Mouse (Mus musculus) spleen, adult 18-20 months (tissue): ENCODE data around the gene Olfr576.

ENCODE experiments used
- DNase-seq, 2 experiments: peaks; one replicate each; pipeline ENCODE4 v3.0.0; 2022; ENCODE audit warnings: mixed read lengths in 2 of 2

Olfr576 gene

GRCm38 (mm10) chr7:102962360-102962759 is at the start of gene Olfr576:
Gene Olfr576 (plus strand): TSS chr7:102962660.
- no peak for DNase-seq

GRCm38 (mm10) chr7:102915261-102915660 is 47.2 kb upstream of the Olfr576 start:
- no peak for DNase-seq

GRCm38 (mm10) chr7:102916405-102916804 is 46.1 kb upstream of the Olfr576 start:
- no peak for DNase-seq

DNA sequence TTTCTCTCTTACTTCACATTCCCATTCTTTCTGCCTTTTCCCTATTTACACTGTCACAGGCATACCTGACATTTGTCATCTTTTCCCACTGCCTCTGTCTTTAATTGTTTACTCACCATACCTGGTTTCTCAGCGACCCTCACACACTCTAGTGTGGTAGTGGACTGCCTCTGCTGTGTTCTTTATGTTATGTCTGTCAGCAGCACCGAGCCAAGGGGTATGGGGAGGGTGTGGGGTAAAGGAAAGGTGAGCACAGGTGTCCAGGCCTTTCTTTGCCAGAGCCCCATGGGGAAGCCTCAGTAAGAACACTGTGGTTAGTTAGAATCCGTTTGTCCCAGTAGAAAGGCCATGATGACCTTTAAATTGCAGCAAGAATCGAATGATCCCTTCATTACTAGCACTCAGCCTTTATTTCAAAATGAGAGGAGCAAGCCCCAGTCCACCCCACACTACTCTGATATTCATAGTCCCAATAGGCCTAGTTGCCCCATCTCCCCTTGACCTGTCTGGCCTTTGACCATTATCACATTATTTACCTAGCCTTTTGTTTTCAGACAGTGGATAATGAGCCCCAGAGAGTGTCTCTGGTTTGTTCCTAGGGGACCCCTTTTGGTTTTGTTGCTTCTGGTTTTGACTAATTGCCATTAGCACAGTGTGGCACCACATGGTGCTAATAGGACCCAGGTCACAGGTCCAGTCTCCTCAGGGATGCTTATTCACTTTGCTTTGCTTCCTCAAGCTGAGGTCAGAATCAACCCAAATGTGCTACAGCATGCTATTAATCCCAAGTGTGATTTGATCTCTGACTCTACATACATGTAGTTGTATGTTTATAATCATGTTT is 45.2 kb upstream of the Olfr576 start, which contains the start of gene Olfr571:
TSS of gene Olfr571 (minus strand) at position 505 of the 844 bp plus-strand sequence.
- no peak for DNase-seq

DNA sequence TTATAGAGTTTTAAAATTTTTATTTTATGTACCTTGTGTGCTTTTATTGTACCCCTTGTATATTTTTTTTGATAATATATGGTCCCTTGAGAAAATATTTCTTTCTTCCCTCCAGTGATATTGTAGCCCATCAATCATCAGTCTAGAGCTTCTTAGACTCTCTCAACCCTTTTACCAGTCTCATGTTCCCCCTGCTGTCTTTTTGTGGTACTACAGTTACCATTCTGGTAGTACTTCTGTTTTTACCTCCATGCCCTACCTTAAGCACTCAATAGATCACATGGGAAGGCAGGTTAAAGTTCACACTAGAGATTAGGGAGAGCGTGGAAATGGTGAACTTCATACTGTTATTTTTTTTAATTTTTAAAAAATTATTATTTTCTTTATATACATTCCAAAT is 42.8 kb upstream of the Olfr576 start:
- no peak for DNase-seq

GRCm38 (mm10) chr7:102924109-102924508 is 38.4 kb upstream of the Olfr576 start, which contains the start of gene Olfr572:
Gene Olfr572 (plus strand): TSS chr7:102924409.
- DNase-seq, result no peak

- DNase-seq, result no peak
These were observed 35.4 kb upstream of the Olfr576 start for GRCm38 (mm10) chr7:102927105-102927504.

- no peak for DNase-seq
These were observed 20.0 kb upstream of the Olfr576 start, which contains the start of gene Olfr573-ps1 for GRCm38 (mm10) chr7:102942475-102942874. Gene Olfr573-ps1 (minus strand): TSS chr7:102942575.

GRCm38 (mm10) chr7:102943417-102943816 is 19.0 kb upstream of the Olfr576 start:
- DNase-seq, result no peak

DNA sequence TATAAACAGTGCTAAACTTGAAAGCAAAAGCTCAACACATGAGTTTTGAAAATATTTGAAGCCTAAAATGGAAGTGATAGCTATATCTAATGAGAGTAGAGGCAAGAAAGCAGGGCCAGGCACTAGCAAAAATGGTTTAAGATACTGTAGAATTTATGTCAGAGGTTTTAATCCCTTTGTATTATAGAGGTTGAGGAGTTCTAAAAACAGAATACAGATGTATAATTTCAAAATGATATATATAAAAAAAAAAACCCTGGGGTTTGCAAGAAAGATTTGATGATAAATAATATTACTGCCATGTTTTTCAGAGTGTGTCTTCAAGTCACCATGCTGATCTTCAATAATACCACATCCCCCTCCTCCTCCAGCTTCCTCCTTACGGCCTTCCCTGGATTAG is 14.3 kb upstream of the Olfr576 start, which contains the start of gene Olfr574:
TSS of gene Olfr574 (plus strand) at position 301 of the 400 bp plus-strand sequence.
- no peak for DNase-seq

DNA sequence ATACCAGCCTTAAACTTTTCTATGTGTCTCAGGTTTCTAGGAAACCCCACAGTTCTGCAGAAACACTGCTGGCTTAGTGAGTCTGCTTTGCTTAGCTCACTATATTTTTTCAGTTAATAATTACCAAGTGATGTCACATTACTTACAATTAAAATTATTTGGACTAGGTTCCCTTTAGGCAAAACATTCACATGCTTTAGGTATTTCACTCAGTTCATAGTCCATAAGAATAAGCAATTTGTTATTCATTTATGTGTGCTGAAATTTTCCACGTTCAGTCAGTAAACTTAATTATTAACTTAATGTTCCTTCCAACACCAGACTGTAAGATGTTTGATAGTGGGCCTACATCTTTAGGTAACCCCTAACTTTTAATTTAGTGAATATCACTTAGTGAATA is 11.7 kb upstream of the Olfr576 start:
- DNase-seq, result no peak

GRCm38 (mm10) chr7:102958137-102958536 is 4.3 kb upstream of the Olfr576 start:
- no peak for DNase-seq

- DNase-seq, result no peak
These were observed 3.9 kb upstream of the Olfr576 start, which contains the start of gene Olfr575 for GRCm38 (mm10) chr7:102958593-102958992. Gene Olfr575 (minus strand): TSS chr7:102958775.

DNA sequence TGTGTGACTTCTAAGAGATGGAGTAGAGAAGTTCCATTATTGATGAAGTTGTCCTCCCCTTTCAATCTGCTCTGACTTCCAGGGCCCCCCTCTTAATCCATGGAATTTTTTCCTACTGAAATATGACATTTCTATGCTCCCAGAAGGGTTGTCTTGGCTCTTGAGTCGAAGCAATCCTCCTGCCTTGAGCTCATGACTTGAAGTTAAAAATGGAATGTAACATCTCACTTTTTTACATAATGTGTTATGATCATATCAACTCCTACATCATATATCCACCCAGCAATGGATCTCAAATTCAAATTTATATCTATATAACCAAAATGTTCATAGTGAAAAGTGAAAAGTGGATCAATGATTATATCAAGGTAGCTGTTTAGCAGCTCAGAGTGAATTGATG is 11.9 kb downstream of the Olfr576 start:
- DNase-seq, result no peak

DNA sequence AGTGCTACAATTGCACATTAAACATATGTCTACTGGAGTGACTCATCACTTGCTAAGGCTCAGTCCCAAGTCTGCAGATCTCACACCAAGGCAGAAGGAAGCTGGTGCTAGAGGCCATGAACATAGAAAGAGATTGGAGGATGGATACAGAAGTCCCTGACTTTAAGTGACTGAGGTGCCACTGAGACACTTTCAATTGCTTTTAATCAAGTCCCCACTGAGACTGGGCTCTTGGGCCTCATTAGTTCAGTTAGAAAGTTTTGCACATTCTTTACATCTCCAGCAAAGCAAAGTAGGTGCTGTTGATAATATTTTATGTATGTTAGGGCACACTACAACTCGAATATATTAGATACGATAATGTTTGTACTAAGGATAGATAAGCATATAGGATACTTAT is 13.4 kb downstream of the Olfr576 start, which contains the start of gene Olfr577:
TSS of gene Olfr577 (minus strand) at position 101 of the 400 bp plus-strand sequence.
- no peak for DNase-seq

DNA sequence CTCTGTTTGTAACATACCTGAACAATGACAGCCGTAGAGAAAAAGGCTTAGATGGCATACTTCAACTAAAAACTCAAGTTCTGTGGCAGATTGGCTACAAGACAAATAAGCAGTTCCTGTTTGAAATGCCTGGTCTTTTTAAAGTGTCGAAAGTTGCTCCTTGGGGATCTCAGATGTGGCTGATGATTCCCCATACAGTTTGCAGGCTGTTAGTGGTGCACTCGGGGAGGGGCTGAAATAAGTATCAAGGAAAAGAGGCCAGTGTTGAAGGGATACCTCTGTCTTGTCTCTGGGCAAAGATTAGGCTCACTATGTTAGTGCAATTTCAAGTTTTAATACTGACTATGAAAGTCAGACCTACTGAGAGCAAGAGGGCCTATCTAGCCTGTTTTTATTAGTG is 26.8 kb downstream of the Olfr576 start, which contains the start of gene Olfr578:
TSS of gene Olfr578 (minus strand) at position 101 of the 400 bp plus-strand sequence.
- DNase-seq, result no peak
